ENCODE assay signal across 14 mouse cellular contexts in the genomic region with DNA sequence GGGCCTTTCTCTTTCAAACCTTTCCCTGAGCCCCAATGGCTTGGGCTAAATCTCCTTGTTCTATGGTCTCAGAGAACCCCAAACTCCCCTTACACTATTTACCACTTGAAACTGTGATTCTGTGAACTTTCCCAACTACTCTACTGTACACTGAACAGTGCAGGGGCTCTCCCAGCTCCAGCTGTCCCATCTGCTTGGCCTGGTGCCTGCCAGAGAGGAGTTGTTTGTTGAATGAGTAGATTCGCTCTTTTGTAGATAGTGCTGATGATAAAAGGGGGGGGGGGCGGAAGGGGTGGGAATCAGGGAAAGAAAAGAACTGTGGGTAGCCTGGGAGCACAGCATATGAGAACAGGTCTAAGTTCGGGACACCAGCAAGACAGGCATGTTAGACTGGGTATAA.
"Had no signal": no experiment of that assay in that cellular context is flagged by ENCODE, and none has a peak within 500 bp of the region (broad histone marks: within the 10 kb centered on the region; RNA-seq: fewer than 3 reads in every experiment).

No protein-coding gene starts in this region.

- H3K4me1 ChIP-seq: lung, embryonic 15.5 days; megakaryocyte, embryonic 14.5 days; midbrain, embryonic 13.5 days; midbrain, embryonic 15.5 days; stomach, embryonic 15.5 days had no signal

- DNase-seq: right cerebral cortex, postnatal 14 days; thymus, adult 2 months; thymus, postnatal 25 days; thymus, postnatal 4 days had no signal

- H3K9me3 ChIP-seq: lung, embryonic 15.5 days; megakaryocyte, embryonic 14.5 days; midbrain, embryonic 13.5 days; midbrain, embryonic 15.5 days; neural tube, embryonic 12.5 days; stomach, embryonic 15.5 days had no signal

- H3K9ac ChIP-seq: lung, embryonic 15.5 days; midbrain, embryonic 13.5 days; midbrain, embryonic 15.5 days; neural tube, embryonic 12.5 days; stomach, embryonic 15.5 days had no signal

- H3K27ac ChIP-seq: lung, embryonic 15.5 days; macrophage; midbrain, embryonic 13.5 days; midbrain, embryonic 15.5 days; neural tube, embryonic 12.5 days; stomach, embryonic 15.5 days; stomach, postnatal 0 days had no signal

- H3K4me2 ChIP-seq: lung, embryonic 15.5 days; midbrain, embryonic 11.5 days; midbrain, embryonic 13.5 days; midbrain, embryonic 15.5 days; neural tube, embryonic 12.5 days; stomach, embryonic 15.5 days had no signal

- H3K27me3 ChIP-seq: lung, embryonic 15.5 days; midbrain, embryonic 13.5 days; midbrain, embryonic 15.5 days; neural tube, embryonic 12.5 days; stomach, embryonic 15.5 days had no signal

- H3K36me3 ChIP-seq: midbrain, embryonic 15.5 days; neural tube, embryonic 12.5 days; stomach, embryonic 15.5 days had no signal

- ATAC-seq: lung, postnatal 0 days; midbrain, embryonic 13.5 days; midbrain, embryonic 15.5 days had no signal

- H3K4me3 ChIP-seq: lung, embryonic 15.5 days; megakaryocyte, embryonic 14.5 days; midbrain, embryonic 13.5 days; midbrain, embryonic 15.5 days; neural tube, embryonic 12.5 days; stomach, embryonic 15.5 days had no signal
